Mouse (Mus musculus): ENCODE results near the gene Smtnl1.
"Not testable (repeated sequence)": the region's sequence is repeated elsewhere in the genome, so short reads cannot be mapped to it uniquely, and the experiment has no call there.

Smtnl1 gene

GRCm38 (mm10) chr2:84837817-84838592 lies 15.6 kb upstream of the Smtnl1 start:
- no peak for DNase-seq

- no peak for DNase-seq
These were observed 14.7 kb upstream of the Smtnl1 start for GRCm38 (mm10) chr2:84837107-84837506.

- DNase-seq = peak; percentile 91
These were observed 9.4 kb upstream of the Smtnl1 start for GRCm38 (mm10) chr2:84831666-84832391.

GRCm38 (mm10) chr2:84827283-84827920 lies 5.0 kb upstream of the Smtnl1 start:
- no peak for DNase-seq

- peak; percentile 93 for DNase-seq
These were observed 4.2 kb upstream of the Smtnl1 start, which contains the start of gene Timm10 for GRCm38 (mm10) chr2:84826488-84827282. Timm10 (plus strand) TSS chr2:84826997.

GRCm38 (mm10) chr2:84823237-84823636 lies 785 bp upstream of the Smtnl1 start:
- peak; percentile 18 for DNase-seq

GRCm38 (mm10) chr2:84819861-84820260 lies 2.6 kb downstream of the Smtnl1 start:
- peak; percentile 13 for DNase-seq

- no peak for DNase-seq
These were observed 9.8 kb downstream of the Smtnl1 start for GRCm38 (mm10) chr2:84812676-84813075.

GRCm38 (mm10) chr2:84811880-84812279 lies 10.6 kb downstream of the Smtnl1 start:
- DNase-seq = no peak

- peak; percentile 95 for DNase-seq
These were observed 11.4 kb downstream of the Smtnl1 start for GRCm38 (mm10) chr2:84810886-84811577.

GRCm38 (mm10) chr2:84810526-84810885 lies 11.9 kb downstream of the Smtnl1 start:
- DNase-seq = no peak

GRCm38 (mm10) chr2:84809330-84809729 lies 13.1 kb downstream of the Smtnl1 start:
- no peak for DNase-seq

- DNase-seq = no peak
These were observed 15.9 kb downstream of the Smtnl1 start for GRCm38 (mm10) chr2:84806546-84806945.

- DNase-seq = no peak
These were observed 18.5 kb downstream of the Smtnl1 start for GRCm38 (mm10) chr2:84803963-84804362.

GRCm38 (mm10) chr2:84801223-84801622 lies 21.2 kb downstream of the Smtnl1 start:
- not testable (repeated sequence) for DNase-seq

GRCm38 (mm10) chr2:84800304-84800703 lies 22.1 kb downstream of the Smtnl1 start:
- no peak for DNase-seq

- peak; percentile 87 for DNase-seq
These were observed 23.4 kb downstream of the Smtnl1 start for GRCm38 (mm10) chr2:84799041-84799561.

- peak; percentile 86 for DNase-seq
These were observed 23.9 kb downstream of the Smtnl1 start, which contains the start of gene Ube2l6 for GRCm38 (mm10) chr2:84798493-84798921. Ube2l6 (plus strand) TSS chr2:84798828.

GRCm38 (mm10) chr2:84797833-84798492 lies 24.5 kb downstream of the Smtnl1 start:
- peak; percentile 90 for DNase-seq

GRCm38 (mm10) chr2:84793871-84794270 lies 28.6 kb downstream of the Smtnl1 start:
- DNase-seq = no peak

GRCm38 (mm10) chr2:84793154-84793553 lies 29.3 kb downstream of the Smtnl1 start:
- no peak for DNase-seq
